Mouse (Mus musculus) heart, embryonic 15.5 days (tissue): ENCODE measurements around the gene Osbp. TPM values are rescaled to one million over a fixed set of nuclear protein-coding genes. Genes with fewer than 3 reads are reported as not detected.
"Not testable (repeated sequence)": the region's sequence is repeated elsewhere in the genome, so short reads cannot be mapped to it uniquely, and the experiment has no call there.

Experiments used
- ATAC-seq: fragments of 200-750 bp; cut with Nextera tagmentation; replicated peaks from 2 replicates; pipeline ENCODE4 v1.8.0; 2017; ENCODE audit warnings: low read depth, moderate TSS enrichment; ENCODE audit not compliant: insufficient number of reproducible peaks, insufficient read depth, low FRiP score
- H3K27ac ChIP-seq: fragments of 300-500 bp; sonication (generic); 2 replicates; pipeline ENCODE4 v1.5.1; 2015; ENCODE audit warnings: mild to moderate bottlenecking, inconsistent platforms
- H3K27me3 ChIP-seq: fragments of 300-500 bp; sonication (generic); 2 replicates; pipeline ENCODE4 v1.6.1; 2015; ENCODE audit warnings: inconsistent platforms
- H3K36me3 ChIP-seq: fragments of 300-500 bp; sonication (generic); 2 replicates; pipeline ENCODE4 v1.6.1; 2015; ENCODE audit warnings: mild to moderate bottlenecking, inconsistent platforms
- H3K4me1 ChIP-seq: fragments of 300-500 bp; sonication (generic); replicated peaks from 2 replicates; pipeline ENCODE4 v1.6.1; 2015; ENCODE audit warnings: inconsistent platforms
- H3K4me2 ChIP-seq: fragments of 300-500 bp; sonication (generic); 2 replicates; pipeline ENCODE4 v1.6.1; 2015; ENCODE audit warnings: inconsistent platforms, mild to moderate bottlenecking, moderate library complexity
- H3K4me3 ChIP-seq: fragments of 300-500 bp; sonication (generic); 2 replicates; pipeline ENCODE4 v1.5.1; 2015; ENCODE audit warnings: mild to moderate bottlenecking, inconsistent platforms
- H3K9ac ChIP-seq: fragments of 300-500 bp; sonication (generic); 2 replicates; pipeline ENCODE4 v1.6.1; 2015; ENCODE audit warnings: mild to moderate bottlenecking, inconsistent platforms
- H3K9me3 ChIP-seq: fragments of 300-500 bp; sonication (generic); replicated peaks from 2 replicates; pipeline ENCODE4 v1.6.1; 2016; ENCODE audit warnings: inconsistent platforms
- WGBS: fragments of 180-500 bp; shearing (Covaris S2); methylation state at CpG from one replicate; pipeline ENCODE4 v1.1.7; 2015; ENCODE audit warnings: mixed read lengths; 5-methylcytosine and 5-hydroxymethylcytosine counted together
- polyA plus RNA-seq: library from polyadenylated mRNA; unstranded; fragments of >200 nt; fragmentation: Nextera tagmentation; extraction: Ambion mirVana; gene quantifications from 2 replicates; pipeline ENCODE4 v1.2.1, GENCODE M21; 2015

Osbp gene
- polyA plus RNA-seq, 1 experiment from 2014 or later, result 4.3 TPM

- no peak overlapping the region for H3K4me2 ChIP-seq
- no peak overlapping the region for H3K27ac ChIP-seq
- ATAC-seq, result no peak
- H3K4me3 ChIP-seq, result no peak overlapping the region
- H3K4me1 ChIP-seq, result 0 out of 2 replicates have a peak, but pooled peaks cover 4% of the 10 kb centered on the region
- H3K27me3 ChIP-seq, result no peaks in the 10 kb centered on the region
- H3K9ac ChIP-seq, result no peak overlapping the region
- H3K9me3 ChIP-seq, result no peaks in the 10 kb centered on the region
- H3K36me3 ChIP-seq, result no peaks in the 10 kb centered on the region
- 47% methylated on average over 8 of the region's 8 CpGs for WGBS
Observed at GRCm38 (mm10) chr19:11957846-11958245, 7.9 kb upstream of the Osbp start.

GRCm38 (mm10) chr19:11964266-11964665, 1.5 kb upstream of the Osbp start:
- peak overlapping the region; percentile 53 for H3K4me3 ChIP-seq
- H3K36me3 ChIP-seq, result no peaks in the 10 kb centered on the region
- H3K4me1 ChIP-seq, result peaks cover 27% of the 10 kb centered on the region
- ATAC-seq, result no peak
- H3K9me3 ChIP-seq, result no peaks in the 10 kb centered on the region
- peak overlapping the region; percentile 86; the same call in 1 of the 2 replicates for H3K27ac ChIP-seq
- H3K27me3 ChIP-seq, result no peaks in the 10 kb centered on the region
- 97% methylated on average over 1 of the region's 1 CpGs for WGBS
- H3K9ac ChIP-seq, result no peak overlapping the region
- peak overlapping the region; percentile 67; the same call in 1 of the 2 replicates for H3K4me2 ChIP-seq

- Histone ChIP-seq H3K27me3 (no peaks in the 10 kb centered on the region), H3K36me3 (peaks cover 8% of the 10 kb centered on the region; the same call in 1 of the 2 replicates), H3K27ac (peak overlapping the region; percentile 81), H3K9ac (peak overlapping the region; percentile 95), H3K4me1 (peaks cover 41% of the 10 kb centered on the region), H3K4me2 (peak overlapping the region; percentile 89), H3K4me3 (peak overlapping the region; percentile 94), H3K9me3 (no peaks in the 10 kb centered on the region)
- ATAC-seq, result no peak
- under 1% methylated on average over 18 of the region's 18 CpGs for WGBS
Observed at GRCm38 (mm10) chr19:11966201-11966636, 478 bp downstream of the Osbp start.

GRCm38 (mm10) chr19:11969155-11970050, 3.7 kb downstream of the Osbp start:
- H3K36me3 ChIP-seq, result peaks cover 40% of the 10 kb centered on the region
- 46% methylated on average over 9 of the region's 9 CpGs for WGBS
- H3K4me2 ChIP-seq, result peak overlapping the region; percentile 56
- H3K9ac ChIP-seq, result peak overlapping the region; percentile 23; the same call in 1 of the 2 replicates
- peak overlapping the region; percentile 92 for H3K27ac ChIP-seq
- peaks cover 57% of the 10 kb centered on the region for H3K4me1 ChIP-seq
- no peaks in the 10 kb centered on the region for H3K9me3 ChIP-seq
- H3K27me3 ChIP-seq, result no peaks in the 10 kb centered on the region
- no peak for ATAC-seq
- H3K4me3 ChIP-seq, result peak overlapping the region; percentile 25

GRCm38 (mm10) chr19:11973511-11974222, 7.9 kb downstream of the Osbp start:
- no peak overlapping the region for H3K4me3 ChIP-seq
- peaks cover 59% of the 10 kb centered on the region for H3K4me1 ChIP-seq
- 78% methylated on average over 13 of the region's 13 CpGs for WGBS
- peaks cover 68% of the 10 kb centered on the region for H3K36me3 ChIP-seq
- no peak overlapping the region for H3K4me2 ChIP-seq
- no peaks in the 10 kb centered on the region for H3K27me3 ChIP-seq
- no peak overlapping the region for H3K27ac ChIP-seq
- H3K9me3 ChIP-seq, result no peaks in the 10 kb centered on the region
- no peak for ATAC-seq
- H3K9ac ChIP-seq, result no peak overlapping the region

- no peak for ATAC-seq
- Histone ChIP-seq H3K4me3 (no peak overlapping the region), H3K27me3 (no peaks in the 10 kb centered on the region), H3K9ac (no peak overlapping the region), H3K4me1 (peaks cover 54% of the 10 kb centered on the region), H3K27ac (no peak overlapping the region), H3K9me3 (no peaks in the 10 kb centered on the region), H3K4me2 (no peak overlapping the region), H3K36me3 (peaks cover 73% of the 10 kb centered on the region)
- WGBS, result 87% methylated on average over 2 of the region's 2 CpGs
Observed at GRCm38 (mm10) chr19:11974223-11974540, 8.4 kb downstream of the Osbp start.

- H3K36me3 ChIP-seq, result peaks cover 85% of the 10 kb centered on the region
- H3K27me3 ChIP-seq, result no peaks in the 10 kb centered on the region
- 46% methylated on average over 4 of the region's 4 CpGs for WGBS
- ATAC-seq, result no peak
- no peak overlapping the region for H3K4me3 ChIP-seq
- H3K9ac ChIP-seq, result no peak overlapping the region
- H3K4me2 ChIP-seq, result no peak overlapping the region
- peak overlapping the region; percentile 67 for H3K27ac ChIP-seq
- peaks cover 43% of the 10 kb centered on the region for H3K4me1 ChIP-seq
- H3K9me3 ChIP-seq, result no peaks in the 10 kb centered on the region
Observed at GRCm38 (mm10) chr19:11975683-11976082, 9.9 kb downstream of the Osbp start.

GRCm38 (mm10) chr19:11977363-11977762, 11.6 kb downstream of the Osbp start:
- 56% methylated on average over 5 of the region's 5 CpGs for WGBS
- peaks cover 78% of the 10 kb centered on the region for H3K36me3 ChIP-seq
- peaks cover 32% of the 10 kb centered on the region for H3K4me1 ChIP-seq
- H3K27me3 ChIP-seq, result no peaks in the 10 kb centered on the region
- no peak; the same call in 1 of the 2 replicates for ATAC-seq
- H3K9ac ChIP-seq, result no peak overlapping the region
- H3K4me2 ChIP-seq, result no peak overlapping the region
- peak overlapping the region; percentile 67 for H3K27ac ChIP-seq
- H3K9me3 ChIP-seq, result no peaks in the 10 kb centered on the region
- no peak overlapping the region for H3K4me3 ChIP-seq

- no peak overlapping the region for H3K27ac ChIP-seq
- peaks cover 18% of the 10 kb centered on the region for H3K4me1 ChIP-seq
- no peak for ATAC-seq
- no peak overlapping the region for H3K4me2 ChIP-seq
- H3K36me3 ChIP-seq, result peaks cover 75% of the 10 kb centered on the region
- H3K27me3 ChIP-seq, result no peaks in the 10 kb centered on the region
- H3K4me3 ChIP-seq, result no peak overlapping the region
- 83% methylated on average over 4 of the region's 4 CpGs for WGBS
- no peaks in the 10 kb centered on the region for H3K9me3 ChIP-seq
- no peak overlapping the region for H3K9ac ChIP-seq
Observed at GRCm38 (mm10) chr19:11980471-11980870, 14.7 kb downstream of the Osbp start.

GRCm38 (mm10) chr19:11984614-11985013, 18.9 kb downstream of the Osbp start:
- H3K4me1 ChIP-seq, ATAC-seq, H3K9me3 ChIP-seq, H3K9ac ChIP-seq, H3K4me3 ChIP-seq, H3K4me2 ChIP-seq, H3K27ac ChIP-seq, H3K27me3 ChIP-seq: not testable (repeated sequence)
- WGBS, result 76% methylated on average over 5 of the region's 5 CpGs
- H3K36me3 ChIP-seq, result peaks cover 85% of the 10 kb centered on the region

- WGBS, result 89% methylated on average over 3 of the region's 3 CpGs
- H3K27me3 ChIP-seq, result no peaks in the 10 kb centered on the region
- H3K27ac ChIP-seq, result no peak overlapping the region
- H3K4me1 ChIP-seq, result no peaks in the 10 kb centered on the region
- no peak overlapping the region for H3K4me2 ChIP-seq
- no peak for ATAC-seq
- H3K4me3 ChIP-seq, result no peak overlapping the region
- H3K9ac ChIP-seq, result no peak overlapping the region
- no peaks in the 10 kb centered on the region for H3K9me3 ChIP-seq
- peaks cover 90% of the 10 kb centered on the region for H3K36me3 ChIP-seq
Observed at GRCm38 (mm10) chr19:11987841-11988240, 22.1 kb downstream of the Osbp start.
